8 mouse cellular contexts compared by ENCODE assay signal in the genomic region with DNA sequence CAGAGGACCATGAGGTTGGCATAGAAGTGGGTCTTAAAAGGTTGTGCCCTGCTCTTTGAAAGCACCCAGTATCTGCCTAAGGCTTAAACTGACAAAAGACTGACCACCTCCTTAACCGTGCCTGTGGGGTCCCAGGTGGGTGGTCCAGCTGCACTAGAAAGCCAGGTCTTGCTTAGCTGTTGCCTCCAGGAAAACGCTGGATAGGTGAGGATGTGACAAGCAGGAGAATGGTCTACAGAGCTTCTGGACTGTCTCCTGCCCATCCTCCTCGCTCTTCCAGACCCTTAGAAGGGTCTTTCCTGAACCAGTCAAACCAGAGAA. TPM values are rescaled to one million over a fixed set of nuclear protein-coding genes. Genes with fewer than 3 reads are reported as not detected.
DNase-seq lines count a peak whose midpoint lies in the region; ATAC-seq lines count a peak whose summit lies in the region.

No protein-coding gene starts in this region.

- peak overlapping the region; percentile 97 for H3K9ac ChIP-seq in liver, embryonic 16.5 days (ENCODE audit: low read depth, low read length)

- peaks cover 32% of the 10 kb centered on the region for H3K36me3 ChIP-seq in liver, embryonic 16.5 days (ENCODE audit: control insufficient read depth, insufficient read depth)

- no peaks in the 10 kb centered on the region for H3K27me3 ChIP-seq in liver, embryonic 16.5 days (ENCODE audit: control insufficient read depth, insufficient read depth, low read depth, low read length)

- H3K9me3 ChIP-seq in liver, embryonic 16.5 days (replicated peaks; ENCODE audit: control insufficient read depth, low read length): no peaks in the 10 kb centered on the region

- no peak for ATAC-seq in liver, embryonic 16.5 days (ENCODE audit: low read depth)

- peak; percentile 42 for DNase-seq in embryo, embryonic 10.5 days (ENCODE audit: low spot score)
- DNase-seq in embryo, embryonic 10 days (ENCODE audit: low spot score): no peak
- DNase-seq in thymus, postnatal 4 days: peak; percentile 19
- no peak for DNase-seq in thymus, postnatal 0 days (ENCODE audit: low spot score)
- no peak for DNase-seq in gastrocnemius, postnatal 25 days
- no peak for DNase-seq in adrenal gland, adult (ENCODE audit: inconsistent age in 2 of 2, low spot score in 1 of 2)
- no peak for DNase-seq in layer of hippocampus, postnatal 25 days (ENCODE audit: extremely low spot score in 1 of 2, low spot score in 1 of 2)

- H3K4me2 ChIP-seq in liver, embryonic 16.5 days (ENCODE audit: low read depth, low read length): peak overlapping the region; percentile 71

- H3K27ac ChIP-seq in liver, embryonic 16.5 days (ENCODE audit: low read length): peak overlapping the region; percentile 97

- H3K4me3 ChIP-seq in liver, embryonic 16.5 days (ENCODE audit: low read depth, low read length): peak overlapping the region; percentile 94

- peaks cover 36% of the 10 kb centered on the region for H3K4me1 ChIP-seq in liver, embryonic 16.5 days (ENCODE audit: control insufficient read depth, low read depth, low read length)

- 30% methylated on average over 3 of the region's 3 CpGs for WGBS in liver, embryonic 16.5 days (ENCODE audit: insufficient replicate concordance)

RNA-seq across cellular contexts. Expression of gene Spef1, which starts 0.5 kb away (rescaled TPM):
- 1.4 and 1.5 TPM in 2 replicates for polyA plus RNA-seq in thymus, postnatal 0 days (2015; fragmentation: Nextera tagmentation; extraction: Ambion mirVana)
- polyA plus RNA-seq in liver, embryonic 16.5 days (2015; fragmentation: Nextera tagmentation; extraction: Ambion mirVana): 1.1 and 1.2 TPM in 2 replicates
- 1 to 10 TPM; 1.9 to 2.1 TPM for total RNA-seq in gastrocnemius, postnatal 25 days (2021)
- 10 to 100 TPM; 11.2 to 12.4 TPM for total RNA-seq in layer of hippocampus, postnatal 25 days (2021)

RNA-seq across cellular contexts. Expression of gene Cdc25b, which starts 0.8 kb away (rescaled TPM):
- 48.4 and 58.6 TPM in 2 replicates for polyA plus RNA-seq in thymus, postnatal 0 days (2015; fragmentation: Nextera tagmentation; extraction: Ambion mirVana)
- polyA plus RNA-seq in liver, embryonic 16.5 days (2015; fragmentation: Nextera tagmentation; extraction: Ambion mirVana): 255 and 284 TPM in 2 replicates
- 1 to 10 TPM; 1.5 to 4.8 TPM for total RNA-seq in gastrocnemius, postnatal 25 days (2021)
- total RNA-seq in layer of hippocampus, postnatal 25 days (2021): 10 to 100 TPM; 15.4 to 26.6 TPM

RNA-seq across cellular contexts. Expression of gene Cenpb, which starts 7.7 kb away (rescaled TPM):
- 5.2 and 7.8 TPM in 2 replicates for polyA plus RNA-seq in thymus, postnatal 0 days (2015; fragmentation: Nextera tagmentation; extraction: Ambion mirVana)
- polyA plus RNA-seq in liver, embryonic 16.5 days (2015; fragmentation: Nextera tagmentation; extraction: Ambion mirVana): 3.0 and 3.2 TPM in 2 replicates
- total RNA-seq in gastrocnemius, postnatal 25 days (2021): 10 to 100 TPM; 58.9 to 61.8 TPM
- total RNA-seq in layer of hippocampus, postnatal 25 days (2021): 10 to 100 TPM; 84.8 to 92.4 TPM

RNA-seq across cellular contexts. Expression of gene Ap5s1, which starts 19.3 kb away (rescaled TPM):
- 19.1 and 22.2 TPM in 2 replicates for polyA plus RNA-seq in thymus, postnatal 0 days (2015; fragmentation: Nextera tagmentation; extraction: Ambion mirVana)
- 16.4 and 18.4 TPM in 2 replicates for polyA plus RNA-seq in liver, embryonic 16.5 days (2015; fragmentation: Nextera tagmentation; extraction: Ambion mirVana)
- 10 to 100 TPM; 18.2 to 20.1 TPM for total RNA-seq in gastrocnemius, postnatal 25 days (2021)
- 10 to 100 TPM; 23.8 to 27.3 TPM for total RNA-seq in layer of hippocampus, postnatal 25 days (2021)

RNA-seq across cellular contexts. Expression of gene 1700037H04Rik, which starts 27.7 kb away (rescaled TPM):
- 47.8 and 50.6 TPM in 2 replicates for polyA plus RNA-seq in thymus, postnatal 0 days (2015; fragmentation: Nextera tagmentation; extraction: Ambion mirVana)
- 129 and 133 TPM in 2 replicates for polyA plus RNA-seq in liver, embryonic 16.5 days (2015; fragmentation: Nextera tagmentation; extraction: Ambion mirVana)
- 1 to 10 TPM; 3.3 to 6.6 TPM for total RNA-seq in gastrocnemius, postnatal 25 days (2021)
- 10 to 100 TPM; 55.5 to 66.7 TPM for total RNA-seq in layer of hippocampus, postnatal 25 days (2021)

Comparison
In these comparisons a context has a peak if more than half of its experiments do, and no peak if none do; other contexts are left out.
1. DNase-seq: peak in embryo, embryonic 10.5 days (single experiment) and thymus, postnatal 4 days (single experiment); none in embryo, embryonic 10 days (single experiment), thymus, postnatal 0 days (single experiment), gastrocnemius, postnatal 25 days (single experiment), adrenal gland, adult (0 of 2) and layer of hippocampus, postnatal 25 days (0 of 2).